Mouse (Mus musculus): ENCODE measurements around the gene Il31ra. TPM values are rescaled to one million over a fixed set of nuclear protein-coding genes. Genes with fewer than 3 reads are reported as not detected.

The Il31ra gene
- polyA plus RNA-seq, 1 experiment: 1.3 TPM

Other genes starting within 250 kb of the Il31ra start
- gene Il6st, start 130.3 kb downstream of the Il31ra start, polyA plus RNA-seq (2012; rRNA removed): 111 and 192 TPM in 2 replicates
- 0.12 and 0.19 TPM in 2 replicates for gene Ddx4, start 58.1 kb upstream of the Il31ra start, polyA plus RNA-seq (2012; rRNA removed)
- 12.9 and 14.6 TPM in 2 replicates for gene Slc38a9, start 66.4 kb upstream of the Il31ra start, polyA plus RNA-seq (2012; rRNA removed)
- 139 and 141 TPM in 2 replicates for gene Plpp1, start 206.4 kb upstream of the Il31ra start, polyA plus RNA-seq (2012; rRNA removed)